Mouse (Mus musculus): ENCODE measurements around the gene Aldh1a1. TPM values are rescaled to one million over a fixed set of nuclear protein-coding genes. Genes with fewer than 3 reads are reported as not detected.

Gene Aldh1a1
- polyA plus RNA-seq, 1 experiment: 4.7 TPM

GRCm38 (mm10) chr19:20566294-20566693, 73.8 kb downstream of the Aldh1a1 start:
- Histone ChIP-seq H3K27me3 (replicated peaks; ENCODE audit: control insufficient read depth, insufficient read depth, low read length) (no peaks in the 10 kb centered on the region), H3K36me3 (ENCODE audit: control insufficient read depth, insufficient read depth, low read length) (no peaks in the 10 kb centered on the region), H3K27ac (ENCODE audit: insufficient read depth, low read depth, low read length) (no peak overlapping the region), H3K4me3 (ENCODE audit: insufficient read depth, low read depth, low read length) (no peak overlapping the region), H3K4me1 (ENCODE audit: control insufficient read depth, insufficient read depth, low read length) (no peaks in the 10 kb centered on the region)
- TF ChIP-seq CTCF (conservative IDR thresholded peaks at IDR 0.05; ENCODE audit: insufficient read depth, insufficient read length, low read depth, low read length): no peak
- TF ChIP-seq POLR2A (IDR thresholded peaks at IDR 0.05; ENCODE audit: low read depth, low read length): no peak
- DNase-seq: no peak
- whole genome bisulfite sequencing: 63% methylated on average over 4 of the region's 4 CpGs

- DNase-seq: no peak
- TF ChIP-seq POLR2A (IDR thresholded peaks at IDR 0.05; ENCODE audit: low read depth, low read length) (no peak), CTCF (conservative IDR thresholded peaks at IDR 0.05; ENCODE audit: insufficient read depth, insufficient read length, low read depth, low read length) (no peak)
- Histone ChIP-seq H3K4me3 (ENCODE audit: insufficient read depth, low read depth, low read length) (no peak overlapping the region), H3K4me1 (ENCODE audit: control insufficient read depth, insufficient read depth, low read length) (no peaks in the 10 kb centered on the region), H3K27me3 (replicated peaks; ENCODE audit: control insufficient read depth, insufficient read depth, low read length) (no peaks in the 10 kb centered on the region), H3K27ac (ENCODE audit: insufficient read depth, low read depth, low read length) (no peak overlapping the region), H3K36me3 (ENCODE audit: control insufficient read depth, insufficient read depth, low read length) (no peaks in the 10 kb centered on the region)
- WGBS: 92% methylated on average over 2 of the region's 2 CpGs
These were observed 74.5 kb downstream of the Aldh1a1 start for GRCm38 (mm10) chr19:20567039-20567438.

GRCm38 (mm10) chr19:20576984-20577383, 84.5 kb downstream of the Aldh1a1 start:
- WGBS: 43% methylated on average over 3 of the region's 3 CpGs
- TF ChIP-seq POLR2A (IDR thresholded peaks at IDR 0.05; ENCODE audit: low read depth, low read length) (no peak), CTCF (conservative IDR thresholded peaks at IDR 0.05; ENCODE audit: insufficient read depth, insufficient read length, low read depth, low read length) (no peak)

DNA sequence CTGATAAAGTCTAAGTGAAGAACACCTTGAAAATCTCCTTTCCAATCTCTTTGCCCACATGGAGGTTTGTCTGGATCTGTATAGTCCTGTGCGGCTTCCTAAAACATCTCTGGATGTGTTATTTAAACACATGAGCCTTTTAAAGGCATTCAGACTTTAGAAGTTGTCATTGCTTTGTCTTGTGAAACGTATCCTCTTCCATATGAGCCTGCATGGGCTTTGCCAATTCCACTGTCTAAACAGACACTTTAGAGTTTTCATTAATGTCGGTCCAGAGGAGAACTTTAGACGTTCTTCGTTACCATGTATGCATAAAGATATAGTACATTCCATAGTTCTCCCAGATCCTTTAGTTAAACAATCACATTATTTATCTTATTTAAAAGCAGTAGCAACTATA, 84.9 kb downstream of the Aldh1a1 start:
- TF ChIP-seq POLR2A (IDR thresholded peaks at IDR 0.05; ENCODE audit: low read depth, low read length): no peak
- TF ChIP-seq CTCF (conservative IDR thresholded peaks at IDR 0.05; ENCODE audit: insufficient read depth, insufficient read length, low read depth, low read length): no peak
- 78% methylated on average over 5 of the region's 5 CpGs for WGBS
- Histone ChIP-seq H3K4me3 (ENCODE audit: insufficient read depth, low read depth, low read length) (no peak overlapping the region), H3K27me3 (replicated peaks; ENCODE audit: control insufficient read depth, insufficient read depth, low read length) (no peaks in the 10 kb centered on the region), H3K27ac (ENCODE audit: insufficient read depth, low read depth, low read length) (no peak overlapping the region), H3K36me3 (ENCODE audit: control insufficient read depth, insufficient read depth, low read length) (no peaks in the 10 kb centered on the region), H3K4me1 (ENCODE audit: control insufficient read depth, insufficient read depth, low read length) (no peaks in the 10 kb centered on the region)
- DNase-seq: no peak

More at GRCm38 (mm10) chr19:20576984-20577383, 84.5 kb downstream of the Aldh1a1 start:
- no peak overlapping the region for H3K4me3 ChIP-seq (ENCODE audit: insufficient read depth, low read depth, low read length)
- no peaks in the 10 kb centered on the region for H3K27me3 ChIP-seq (replicated peaks; ENCODE audit: control insufficient read depth, insufficient read depth, low read length)
- H3K4me1 ChIP-seq (ENCODE audit: control insufficient read depth, insufficient read depth, low read length): no peaks in the 10 kb centered on the region
- no peaks in the 10 kb centered on the region for H3K36me3 ChIP-seq (ENCODE audit: control insufficient read depth, insufficient read depth, low read length)
- DNase-seq: no peak
- H3K27ac ChIP-seq (ENCODE audit: insufficient read depth, low read depth, low read length): no peak overlapping the region

DNA sequence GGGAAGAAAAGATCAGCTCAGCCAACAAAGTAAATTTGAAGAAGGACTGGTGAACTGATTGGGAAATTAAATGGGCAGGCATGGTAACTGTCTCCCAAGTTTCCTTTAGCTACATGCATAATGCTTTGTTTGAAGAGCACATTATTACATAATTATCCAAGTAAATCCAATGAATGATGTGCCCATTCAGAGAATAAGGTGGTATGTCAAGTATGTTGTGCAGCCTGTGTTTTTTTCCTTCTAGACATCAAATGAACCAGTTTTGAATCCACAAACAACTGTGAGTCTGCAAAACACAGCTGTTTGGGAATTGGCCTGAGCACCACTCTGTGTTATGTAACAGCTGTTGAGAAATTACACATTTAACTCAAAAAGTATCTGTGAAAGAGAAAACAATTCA, 107.4 kb downstream of the Aldh1a1 start:
- H3K4me1 ChIP-seq (ENCODE audit: control insufficient read depth, insufficient read depth, low read length): no peaks in the 10 kb centered on the region
- no peaks in the 10 kb centered on the region for H3K36me3 ChIP-seq (ENCODE audit: control insufficient read depth, insufficient read depth, low read length)
- TF ChIP-seq CTCF (conservative IDR thresholded peaks at IDR 0.05; ENCODE audit: insufficient read depth, insufficient read length, low read depth, low read length): no peak
- TF ChIP-seq POLR2A (IDR thresholded peaks at IDR 0.05; ENCODE audit: low read depth, low read length): no peak
- H3K27me3 ChIP-seq (replicated peaks; ENCODE audit: control insufficient read depth, insufficient read depth, low read length): no peaks in the 10 kb centered on the region
- DNase-seq: no peak
- no peak overlapping the region for H3K27ac ChIP-seq (ENCODE audit: insufficient read depth, low read depth, low read length)
- no peak overlapping the region for H3K4me3 ChIP-seq (ENCODE audit: insufficient read depth, low read depth, low read length)

- H3K4me1 ChIP-seq (ENCODE audit: control insufficient read depth, insufficient read depth, low read length): no peaks in the 10 kb centered on the region
- TF ChIP-seq POLR2A (IDR thresholded peaks at IDR 0.05; ENCODE audit: low read depth, low read length) (no peak), CTCF (conservative IDR thresholded peaks at IDR 0.05; ENCODE audit: insufficient read depth, insufficient read length, low read depth, low read length) (no peak)
- no peak overlapping the region for H3K27ac ChIP-seq (ENCODE audit: insufficient read depth, low read depth, low read length)
- no peaks in the 10 kb centered on the region for H3K27me3 ChIP-seq (replicated peaks; ENCODE audit: control insufficient read depth, insufficient read depth, low read length)
- DNase-seq: peak; percentile 83
- WGBS: 45% methylated on average over 3 of the region's 3 CpGs
- no peaks in the 10 kb centered on the region for H3K36me3 ChIP-seq (ENCODE audit: control insufficient read depth, insufficient read depth, low read length)
- no peak overlapping the region for H3K4me3 ChIP-seq (ENCODE audit: insufficient read depth, low read depth, low read length)
These were observed 109.2 kb downstream of the Aldh1a1 start for GRCm38 (mm10) chr19:20601739-20602138.

GRCm38 (mm10) chr19:20603212-20603611, 110.7 kb downstream of the Aldh1a1 start:
- Histone ChIP-seq H3K4me3 (ENCODE audit: insufficient read depth, low read depth, low read length) (no peak overlapping the region), H3K27ac (ENCODE audit: insufficient read depth, low read depth, low read length) (no peak overlapping the region)
- WGBS: 75% methylated on average over 1 of the region's 1 CpGs

GRCm38 (mm10) chr19:20603866-20604265, 111.4 kb downstream of the Aldh1a1 start:
- Histone ChIP-seq H3K36me3 (ENCODE audit: control insufficient read depth, insufficient read depth, low read length) (no peaks in the 10 kb centered on the region), H3K27me3 (replicated peaks; ENCODE audit: control insufficient read depth, insufficient read depth, low read length) (no peaks in the 10 kb centered on the region), H3K4me3 (ENCODE audit: insufficient read depth, low read depth, low read length) (no peak overlapping the region), H3K27ac (ENCODE audit: insufficient read depth, low read depth, low read length) (no peak overlapping the region), H3K4me1 (ENCODE audit: control insufficient read depth, insufficient read depth, low read length) (no peaks in the 10 kb centered on the region)
- TF ChIP-seq CTCF (conservative IDR thresholded peaks at IDR 0.05; ENCODE audit: insufficient read depth, insufficient read length, low read depth, low read length) (no peak), POLR2A (IDR thresholded peaks at IDR 0.05; ENCODE audit: low read depth, low read length) (no peak)
- no peak for DNase-seq
- WGBS: 81% methylated on average over 2 of the region's 2 CpGs

More at GRCm38 (mm10) chr19:20603212-20603611, 110.7 kb downstream of the Aldh1a1 start:
- Histone ChIP-seq H3K4me1 (ENCODE audit: control insufficient read depth, insufficient read depth, low read length) (no peaks in the 10 kb centered on the region), H3K27me3 (replicated peaks; ENCODE audit: control insufficient read depth, insufficient read depth, low read length) (no peaks in the 10 kb centered on the region), H3K36me3 (ENCODE audit: control insufficient read depth, insufficient read depth, low read length) (no peaks in the 10 kb centered on the region)
- no peak for TF ChIP-seq CTCF (conservative IDR thresholded peaks at IDR 0.05; ENCODE audit: insufficient read depth, insufficient read length, low read depth, low read length)
- TF ChIP-seq POLR2A (IDR thresholded peaks at IDR 0.05; ENCODE audit: low read depth, low read length): no peak
- DNase-seq: no peak

Data from kidney, adult 2 months (tissue).